Mouse (Mus musculus) liver, embryonic 14.5 days (tissue): Measurements from ENCODE around the gene Rrp12. TPM values are rescaled to one million over a fixed set of nuclear protein-coding genes. Genes with fewer than 3 reads are reported as not detected.
A peak's percentile ranks its signal among the peaks of the same experiment; 100 is the strongest.

Source experiments
- ATAC-seq: fragments of 200-750 bp; cut with Nextera tagmentation; 2 replicates; pipeline ENCODE4 v1.8.0; 2017; ENCODE audit warnings: moderate number of reproducible peaks, mild to moderate bottlenecking, moderate library complexity; ENCODE audit not compliant: insufficient read depth
- DNase-seq, 3 experiments: peaks; one replicate each; pipeline ENCODE4 v3.0.0-alpha.2; 2012 to 2013; ENCODE audit warnings: low read depth in 3 of 3, low spot score in 3 of 3
- H3K27ac ChIP-seq: fragments of 300-500 bp; sonication (generic); 2 replicates; pipeline ENCODE4 v1.5.1; 2014; ENCODE audit warnings: moderate library complexity, mild to moderate bottlenecking, control low read depth, inconsistent platforms
- H3K27me3 ChIP-seq: fragments of 300-500 bp; sonication (generic); 2 replicates; pipeline ENCODE4 v1.6.1; 2014; ENCODE audit warnings: mild to moderate bottlenecking, low read length, moderate library complexity; ENCODE audit not compliant: control insufficient read depth, insufficient read depth
- H3K36me3 ChIP-seq: fragments of 300-500 bp; sonication (generic); replicated peaks from 2 replicates; pipeline ENCODE4 v1.6.1; 2014; ENCODE audit warnings: low read depth; ENCODE audit not compliant: control insufficient read depth, insufficient read depth
- H3K4me1 ChIP-seq, 2 experiments: fragments of 200-500 bp in 1 of 2; fragments of 300-500 bp in 1 of 2; sonication (generic) in 1 of 2; replicated peaks; 2 replicates each; pipeline ENCODE4 v1.6.1; 2012 to 2014; ENCODE audit warnings: antibody characterized with exemption in 1 of 2, inconsistent platforms in 1 of 2, low read length in 1 of 2; ENCODE audit not compliant: control insufficient read depth in 2 of 2, insufficient read depth in 2 of 2
- H3K4me2 ChIP-seq: fragments of 300-500 bp; sonication (generic); 2 replicates; pipeline ENCODE4 v1.6.1; 2014; ENCODE audit warnings: low read depth, mild to moderate bottlenecking, control low read depth, moderate library complexity
- H3K4me3 ChIP-seq, 2 experiments: fragments of 200-500 bp in 1 of 2; fragments of 300-500 bp in 1 of 2; sonication (generic) in 1 of 2; 2 replicates each; pipeline ENCODE4 v1.5.1; 2012 to 2014; ENCODE audit warnings: low read depth in 2 of 2, low read length in 2 of 2, mild to moderate bottlenecking in 2 of 2, control low read depth in 1 of 2, inconsistent platforms in 1 of 2, moderate library complexity in 1 of 2; ENCODE audit not compliant: insufficient read depth in 1 of 2
- H3K9ac ChIP-seq: fragments of 300-500 bp; sonication (generic); replicated peaks from 2 replicates; pipeline ENCODE4 v1.6.1; 2014; ENCODE audit warnings: mild to moderate bottlenecking, control low read depth, moderate library complexity
- H3K9me3 ChIP-seq: fragments of 300-500 bp; sonication (generic); 2 replicates; pipeline ENCODE4 v1.6.1; 2016; ENCODE audit warnings: low read length, mixed read lengths; ENCODE audit not compliant: control insufficient read depth
- CTCF ChIP-seq: IDR thresholded peaks from 2 replicates; pipeline ENCODE4 v1.5.1; 2016; ENCODE audit warnings: antibody characterized with exemption, low read depth, control low read depth
- EP300 ChIP-seq: IDR thresholded peaks from 2 replicates; pipeline ENCODE4 v1.6.1; 2016; ENCODE audit warnings: antibody characterized with exemption, low read depth
- WGBS: fragments of 180-500 bp; shearing (Covaris S2); extraction: QIAGEN DNeasy Blood & Tissue Kit; methylation state at CpG from one replicate; pipeline ENCODE4 v1.1.7; 2014; ENCODE audit not compliant: insufficient replicate concordance; 5-methylcytosine and 5-hydroxymethylcytosine counted together
- polyA plus RNA-seq, 2 experiments: library from polyadenylated mRNA; depleted of rRNA in 1 of 2; stranded (reverse) in 1 of 2; unstranded in 1 of 2; fragments of >200 nt; fragmentation: Nextera tagmentation in 1 of 2; extraction: Ambion mirVana in 1 of 2; gene quantifications; 2 replicates each; pipeline versions ENCODE4 v1.2.1 to v1.2.3; 2012 to 2014

Rrp12 gene
- polyA plus RNA-seq, 2 experiments: 5.0 to 6.0 TPM

GRCm38 (mm10) chr19:41839685-41840084 is 56.3 kb downstream of the Rrp12 start:
- ATAC-seq (no peak), DNase-seq (no peak)
- TF ChIP-seq EP300 (no peak), CTCF (no peak)
- H3K4me2 ChIP-seq: peak overlapping the region; percentile 59
- no peak overlapping the region for H3K9ac ChIP-seq
- no peaks in the 10 kb centered on the region for H3K9me3 ChIP-seq
- H3K36me3 ChIP-seq: no peaks in the 10 kb centered on the region
- H3K27ac ChIP-seq: peak overlapping the region; percentile 94; the same call in 1 of the 2 replicates
- H3K27me3 ChIP-seq: no peaks in the 10 kb centered on the region
- WGBS: 82% methylated on average over 3 of the region's 3 CpGs
- peaks cover 54 to 65% of the 10 kb centered on the region in 2 experiments for H3K4me1 ChIP-seq
- H3K4me3 ChIP-seq: no peak overlapping the region

GRCm38 (mm10) chr19:41838808-41839207 is 57.2 kb downstream of the Rrp12 start:
- Histone ChIP-seq H3K27ac (peak overlapping the region; percentile 94), H3K9me3 (no peaks in the 10 kb centered on the region), H3K4me3 (peak overlapping the region in 1 of 2 experiments; percentile 10; a peak in 1 of 4 replicates), H3K27me3 (no peaks in the 10 kb centered on the region), H3K36me3 (no peaks in the 10 kb centered on the region), H3K4me1 (peaks cover 55 to 68% of the 10 kb centered on the region in 2 experiments), H3K4me2 (peak overlapping the region; percentile 59), H3K9ac (peak overlapping the region; percentile 14)
- peak; percentile 90 for TF ChIP-seq EP300
- no peak for TF ChIP-seq CTCF
- 10% methylated on average over 6 of the region's 6 CpGs for WGBS
- peak; percentile 26 for ATAC-seq
- DNase-seq: peak; percentile 53 to 67 (median 66)

GRCm38 (mm10) chr19:41837917-41838261 is 58.1 kb downstream of the Rrp12 start:
- peak overlapping the region; percentile 94 for H3K27ac ChIP-seq
- 6% methylated on average over 4 of the region's 4 CpGs for WGBS
- no peaks in the 10 kb centered on the region for H3K9me3 ChIP-seq
- peak overlapping the region; percentile 59 for H3K4me2 ChIP-seq
- H3K36me3 ChIP-seq: no peaks in the 10 kb centered on the region
- no peaks in the 10 kb centered on the region for H3K27me3 ChIP-seq
- H3K4me3 ChIP-seq: peak overlapping the region; percentile 9 to 17; a peak in 2 of 4 replicates
- DNase-seq (peak; percentile 53 to 70 (median 58)), ATAC-seq (peak; percentile 29)
- peak overlapping the region; percentile 14 for H3K9ac ChIP-seq
- H3K4me1 ChIP-seq: peaks cover 59 to 73% of the 10 kb centered on the region in 2 experiments
- TF ChIP-seq EP300 (peak; percentile 1; the same call in 1 of the 2 replicates), CTCF (no peak)

GRCm38 (mm10) chr19:41837194-41837916 is 58.6 kb downstream of the Rrp12 start:
- no peaks in the 10 kb centered on the region for H3K27me3 ChIP-seq
- ATAC-seq (peak; percentile 60), DNase-seq (peak; percentile 72 to 76 (median 74))
- peak overlapping the region; percentile 94 for H3K27ac ChIP-seq
- TF ChIP-seq EP300 (peak; percentile 90), CTCF (no peak)
- H3K36me3 ChIP-seq: no peaks in the 10 kb centered on the region
- H3K9me3 ChIP-seq: no peaks in the 10 kb centered on the region
- H3K4me2 ChIP-seq: peak overlapping the region; percentile 59
- H3K4me3 ChIP-seq: peak overlapping the region in 1 of 2 experiments; percentile 17; a peak in 1 of 4 replicates
- peaks cover 65 to 75% of the 10 kb centered on the region in 2 experiments for H3K4me1 ChIP-seq
- peak overlapping the region; percentile 14 for H3K9ac ChIP-seq
- WGBS: 17% methylated on average over 9 of the region's 9 CpGs

DNA sequence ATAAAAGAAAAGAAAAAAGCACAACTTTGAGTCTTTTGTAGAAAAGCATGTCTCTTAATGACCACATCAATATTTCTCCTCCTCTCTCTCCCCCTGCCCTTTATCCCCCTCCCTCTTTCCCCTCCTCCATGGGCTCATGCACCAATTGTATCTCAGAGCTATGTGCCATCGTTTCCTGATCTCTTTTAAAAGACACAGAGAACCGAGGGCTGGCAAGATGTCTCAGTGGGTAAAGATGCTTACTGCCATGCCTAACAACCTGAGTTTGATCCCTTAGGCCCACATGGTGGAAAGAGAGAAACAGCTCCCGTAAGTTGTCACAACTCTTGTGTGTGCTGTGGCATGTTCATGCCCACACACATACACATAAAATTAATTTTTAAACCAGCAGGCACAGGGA is 59.3 kb downstream of the Rrp12 start:
- 40% methylated on average over 3 of the region's 3 CpGs for WGBS
- H3K4me3 ChIP-seq: peak overlapping the region in 1 of 2 experiments; percentile 29; a peak in 2 of 4 replicates

More for the DNA sequence above, 59.3 kb downstream of the Rrp12 start:
- no peak for ATAC-seq
- Histone ChIP-seq H3K27ac (peak overlapping the region; percentile 94), H3K9ac (peak overlapping the region; percentile 59), H3K9me3 (no peaks in the 10 kb centered on the region), H3K4me2 (peak overlapping the region; percentile 59), H3K36me3 (no peaks in the 10 kb centered on the region), H3K27me3 (no peaks in the 10 kb centered on the region), H3K4me1 (peaks cover 70 to 79% of the 10 kb centered on the region in 2 experiments)
- TF ChIP-seq EP300 (no peak), CTCF (no peak)
- DNase-seq: no peak
